Mouse (Mus musculus): ENCODE results near the gene Cnppd1. TPM values are rescaled to one million over a fixed set of nuclear protein-coding genes. Genes with fewer than 3 reads are reported as not detected.

The Cnppd1 gene
- polyA plus RNA-seq, 1 experiment from 2014 or later = 31.5 TPM

DNA sequence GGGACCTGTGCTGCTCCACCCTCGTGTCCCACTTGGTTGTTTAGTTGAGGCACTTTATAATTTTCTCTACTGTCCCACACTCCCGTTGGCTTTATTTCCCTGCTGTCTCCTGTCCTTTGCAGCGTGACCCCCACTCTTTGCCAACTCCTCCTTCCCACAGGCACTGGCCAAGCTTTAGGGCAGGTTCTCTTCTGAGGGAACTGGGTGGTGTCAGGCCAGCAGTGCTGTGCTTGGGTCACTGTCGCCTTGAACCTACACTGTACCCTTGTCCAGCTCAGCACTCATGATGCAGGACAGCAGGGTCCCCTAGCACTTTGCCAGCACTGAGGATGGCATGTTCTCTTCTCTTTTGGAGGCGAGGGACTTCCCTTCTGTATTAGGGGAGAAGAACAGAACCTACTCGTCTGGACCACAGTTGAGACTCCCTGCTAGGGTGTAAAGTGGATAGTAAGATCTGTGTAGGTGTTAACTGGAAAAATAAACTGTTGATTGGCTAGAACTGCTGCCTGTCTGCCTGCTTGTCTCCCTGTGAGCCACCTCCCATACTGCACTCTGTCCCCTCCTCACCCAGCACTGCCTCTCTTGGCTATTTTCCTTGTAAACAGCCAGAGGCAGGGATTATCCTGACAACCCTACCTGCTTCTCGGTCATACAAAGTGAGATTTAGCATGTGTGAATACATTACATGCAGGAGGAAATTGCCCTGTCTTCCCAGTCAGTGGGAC, 5.1 kb upstream of the Cnppd1 start:
- peaks cover 51% of the 10 kb centered on the region for H3K36me3 ChIP-seq (ENCODE audit: insufficient read depth)
- WGBS = 70% methylated on average over 7 of the region's 7 CpGs
- TF ChIP-seq CTCF (IDR thresholded peaks at IDR 0.05; ENCODE audit: low read depth) = no peak
- H3K9ac ChIP-seq = no peak overlapping the region
- no peak for ATAC-seq (ENCODE audit: insufficient read depth)
- no peak overlapping the region for H3K27ac ChIP-seq (ENCODE audit: low read depth)
- H3K4me1 ChIP-seq (ENCODE audit: insufficient read depth) = no peaks in the 10 kb centered on the region
- H3K4me2 ChIP-seq = no peak overlapping the region
- DNase-seq = no peak
- no peaks in the 10 kb centered on the region for H3K27me3 ChIP-seq (ENCODE audit: insufficient read depth, low read length)
- H3K9me3 ChIP-seq (ENCODE audit: low read depth, low read length) = no peaks in the 10 kb centered on the region
- no peak overlapping the region for H3K4me3 ChIP-seq (ENCODE audit: low read depth, low read length)

DNA sequence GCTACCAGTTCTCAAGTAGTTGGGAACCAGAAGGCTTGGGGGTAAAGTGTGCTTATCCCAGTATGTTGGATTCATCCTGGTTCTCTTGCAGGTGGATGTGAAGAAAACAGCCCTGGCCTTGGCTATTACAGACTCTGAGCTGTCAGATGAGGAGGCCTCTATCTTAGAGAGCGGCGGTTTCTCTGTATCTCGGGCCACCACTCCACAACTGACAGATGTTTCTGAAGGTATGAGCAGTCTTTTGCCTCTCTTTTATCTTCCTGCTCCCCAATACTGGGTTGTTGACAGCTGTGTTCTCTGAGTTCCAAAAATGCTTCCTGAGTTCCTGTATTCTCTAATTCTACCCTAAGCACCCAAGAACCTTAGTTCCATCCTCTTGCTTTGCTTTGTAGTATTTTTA, 3.1 kb upstream of the Cnppd1 start:
- H3K4me3 ChIP-seq (ENCODE audit: low read depth, low read length) = no peak overlapping the region
- no peak overlapping the region for H3K27ac ChIP-seq (ENCODE audit: low read depth)
- H3K9ac ChIP-seq = no peak overlapping the region
- ATAC-seq (ENCODE audit: insufficient read depth) (no peak), DNase-seq (no peak)
- no peak overlapping the region for H3K4me2 ChIP-seq
- 81% methylated on average over 3 of the region's 3 CpGs for WGBS
- H3K36me3 ChIP-seq (ENCODE audit: insufficient read depth) = peaks cover 51% of the 10 kb centered on the region
- no peaks in the 10 kb centered on the region for H3K27me3 ChIP-seq (ENCODE audit: insufficient read depth, low read length)
- no peaks in the 10 kb centered on the region for H3K4me1 ChIP-seq (ENCODE audit: insufficient read depth)
- no peak for TF ChIP-seq CTCF (IDR thresholded peaks at IDR 0.05; ENCODE audit: low read depth)
- H3K9me3 ChIP-seq (ENCODE audit: low read depth, low read length) = no peaks in the 10 kb centered on the region

GRCm38 (mm10) chr1:75141486-75142190, 873 bp downstream of the Cnppd1 start:
- H3K27ac ChIP-seq (ENCODE audit: low read depth) = peak overlapping the region; percentile 96
- H3K4me3 ChIP-seq (ENCODE audit: low read depth, low read length) = peak overlapping the region; percentile 83
- under 1% methylated on average over 51 of the region's 53 CpGs for WGBS
- H3K4me1 ChIP-seq (ENCODE audit: insufficient read depth) = no peaks in the 10 kb centered on the region
- H3K27me3 ChIP-seq (ENCODE audit: insufficient read depth, low read length) = no peaks in the 10 kb centered on the region
- ATAC-seq (ENCODE audit: insufficient read depth) (peak; percentile 33), DNase-seq (peak; percentile 68)
- peak overlapping the region; percentile 85 for H3K9ac ChIP-seq
- TF ChIP-seq CTCF (IDR thresholded peaks at IDR 0.05; ENCODE audit: low read depth) = no peak
- H3K36me3 ChIP-seq (ENCODE audit: insufficient read depth) = peaks cover 63% of the 10 kb centered on the region
- H3K4me2 ChIP-seq = peak overlapping the region; percentile 93
- H3K9me3 ChIP-seq (ENCODE audit: low read depth, low read length) = no peaks in the 10 kb centered on the region

GRCm38 (mm10) chr1:75140601-75141190, 1.8 kb downstream of the Cnppd1 start:
- peak overlapping the region; percentile 96 for H3K27ac ChIP-seq (ENCODE audit: low read depth)
- H3K36me3 ChIP-seq (ENCODE audit: insufficient read depth) = peaks cover 63% of the 10 kb centered on the region
- H3K27me3 ChIP-seq (ENCODE audit: insufficient read depth, low read length) = no peaks in the 10 kb centered on the region
- H3K4me3 ChIP-seq (ENCODE audit: low read depth, low read length) = peak overlapping the region; percentile 83
- DNase-seq (no peak), ATAC-seq (ENCODE audit: insufficient read depth) (no peak)
- peak overlapping the region; percentile 93 for H3K4me2 ChIP-seq
- no peak for TF ChIP-seq CTCF (IDR thresholded peaks at IDR 0.05; ENCODE audit: low read depth)
- no peaks in the 10 kb centered on the region for H3K9me3 ChIP-seq (ENCODE audit: low read depth, low read length)
- H3K4me1 ChIP-seq (ENCODE audit: insufficient read depth) = no peaks in the 10 kb centered on the region
- H3K9ac ChIP-seq = peak overlapping the region; percentile 85
- 54% methylated on average over 4 of the region's 4 CpGs for WGBS

GRCm38 (mm10) chr1:75138448-75138847, 4.1 kb downstream of the Cnppd1 start:
- no peak for TF ChIP-seq CTCF (IDR thresholded peaks at IDR 0.05; ENCODE audit: low read depth)
- no peak overlapping the region for H3K27ac ChIP-seq (ENCODE audit: low read depth)
- peaks cover 51% of the 10 kb centered on the region for H3K36me3 ChIP-seq (ENCODE audit: insufficient read depth)
- H3K27me3 ChIP-seq (ENCODE audit: insufficient read depth, low read length) = no peaks in the 10 kb centered on the region
- H3K4me2 ChIP-seq = no peak overlapping the region
- no peak overlapping the region for H3K4me3 ChIP-seq (ENCODE audit: low read depth, low read length)
- ATAC-seq (ENCODE audit: insufficient read depth) = no peak
- DNase-seq = no peak
- 95% methylated on average over 2 of the region's 2 CpGs for WGBS
- H3K9ac ChIP-seq = no peak overlapping the region
- no peaks in the 10 kb centered on the region for H3K9me3 ChIP-seq (ENCODE audit: low read depth, low read length)
- no peaks in the 10 kb centered on the region for H3K4me1 ChIP-seq (ENCODE audit: insufficient read depth)

DNA sequence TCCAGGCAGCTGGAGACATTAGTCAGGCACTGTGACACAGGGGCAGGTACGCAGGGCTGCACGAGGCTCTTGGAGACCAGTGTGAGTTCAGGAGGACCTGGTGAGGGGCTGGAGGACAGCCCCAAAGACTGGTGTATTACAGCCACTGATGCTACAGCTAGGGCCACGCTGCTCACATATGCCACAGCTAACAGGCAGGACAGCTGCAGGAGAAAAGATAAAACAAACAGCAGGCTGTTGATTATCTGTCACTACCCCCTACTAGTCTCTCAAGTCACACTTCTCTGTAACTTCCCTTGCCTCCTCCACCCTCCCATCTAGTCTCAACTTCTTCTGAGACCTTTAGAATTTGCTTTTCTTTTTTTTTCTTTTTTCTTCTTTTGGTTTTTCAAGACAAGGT, 5.8 kb downstream of the Cnppd1 start:
- WGBS = 42% methylated on average over 3 of the region's 3 CpGs
- Histone ChIP-seq H3K36me3 (ENCODE audit: insufficient read depth) (peaks cover 51% of the 10 kb centered on the region), H3K27ac (ENCODE audit: low read depth) (0 out of 2 replicates have a peak overlapping the region, but pooled peaks have one; percentile 12), H3K4me2 (no peak overlapping the region), H3K4me1 (ENCODE audit: insufficient read depth) (no peaks in the 10 kb centered on the region), H3K27me3 (ENCODE audit: insufficient read depth, low read length) (no peaks in the 10 kb centered on the region), H3K4me3 (ENCODE audit: low read depth, low read length) (no peak overlapping the region), H3K9ac (no peak overlapping the region), H3K9me3 (ENCODE audit: low read depth, low read length) (no peaks in the 10 kb centered on the region)
- DNase-seq (no peak), ATAC-seq (ENCODE audit: insufficient read depth) (no peak)
- TF ChIP-seq CTCF (IDR thresholded peaks at IDR 0.05; ENCODE audit: low read depth) = no peak

DNA sequence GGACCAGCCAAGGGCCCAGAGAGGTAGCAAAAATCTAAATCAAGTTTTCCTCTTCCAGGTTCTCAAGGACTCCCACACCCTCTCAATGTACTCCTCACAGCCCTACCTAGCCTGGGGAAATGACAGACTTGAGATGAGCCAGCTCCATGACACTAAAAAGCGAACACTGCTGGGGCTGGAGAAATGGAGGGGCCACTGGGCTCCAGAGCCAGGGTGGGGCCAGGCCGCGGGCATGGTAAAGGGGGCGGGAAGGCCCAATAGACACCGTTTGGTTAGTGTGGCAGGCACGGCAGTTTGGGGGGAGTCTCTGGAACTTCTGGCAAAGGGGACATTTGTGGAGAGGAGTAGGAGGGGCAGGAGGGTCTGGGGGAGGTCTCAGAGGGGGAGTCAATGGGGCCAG, 6.2 kb downstream of the Cnppd1 start:
- H3K9me3 ChIP-seq (ENCODE audit: low read depth, low read length) = no peaks in the 10 kb centered on the region
- no peaks in the 10 kb centered on the region for H3K27me3 ChIP-seq (ENCODE audit: insufficient read depth, low read length)
- no peak for TF ChIP-seq CTCF (IDR thresholded peaks at IDR 0.05; ENCODE audit: low read depth)
- H3K4me2 ChIP-seq = no peak overlapping the region
- no peak overlapping the region for H3K4me3 ChIP-seq (ENCODE audit: low read depth, low read length)
- DNase-seq = no peak
- WGBS = 65% methylated on average over 6 of the region's 6 CpGs
- H3K9ac ChIP-seq = no peak overlapping the region
- H3K4me1 ChIP-seq (ENCODE audit: insufficient read depth) = no peaks in the 10 kb centered on the region
- no peak for ATAC-seq (ENCODE audit: insufficient read depth)
- H3K27ac ChIP-seq (ENCODE audit: low read depth) = 0 out of 2 replicates have a peak overlapping the region, but pooled peaks have one; percentile 12
- peaks cover 51% of the 10 kb centered on the region for H3K36me3 ChIP-seq (ENCODE audit: insufficient read depth)
